Mouse (Mus musculus) NIH3T3 (cell line): ENCODE results near the gene Slc9a3r1.

Experiments
- DNase-seq: peaks from one replicate; pipeline ENCODE4 v3.0.0-alpha.2; 2012; ENCODE audit warnings: low read depth

The Slc9a3r1 gene

GRCm38 (mm10) chr11:115188539-115189231 is 25.5 kb downstream of the Slc9a3r1 start:
- DNase-seq, result peak; percentile 51

- no peak for DNase-seq
These were observed 26.2 kb downstream of the Slc9a3r1 start for GRCm38 (mm10) chr11:115189304-115189703.

GRCm38 (mm10) chr11:115192180-115192579 is 29.0 kb downstream of the Slc9a3r1 start:
- DNase-seq, result peak; percentile 31

DNA sequence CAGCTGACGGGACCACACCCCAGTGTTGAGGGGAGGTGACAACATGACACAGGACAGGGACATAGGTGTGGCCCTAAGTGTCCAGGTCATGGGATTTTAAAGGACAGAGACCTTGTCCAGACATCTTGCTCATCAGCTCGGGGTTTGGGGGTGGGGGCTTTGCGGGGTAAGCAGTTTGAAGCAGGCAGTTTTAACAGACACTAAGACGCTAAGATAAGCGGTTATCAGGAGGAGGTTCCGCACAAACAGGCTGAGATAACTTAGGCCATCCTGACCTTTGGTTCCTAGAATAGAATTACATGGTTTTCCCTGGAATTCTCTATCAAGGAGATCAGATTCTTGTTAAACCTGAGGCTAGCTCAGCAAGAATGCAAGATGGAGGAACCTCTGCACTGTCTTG is 31.6 kb downstream of the Slc9a3r1 start:
- no peak for DNase-seq

DNA sequence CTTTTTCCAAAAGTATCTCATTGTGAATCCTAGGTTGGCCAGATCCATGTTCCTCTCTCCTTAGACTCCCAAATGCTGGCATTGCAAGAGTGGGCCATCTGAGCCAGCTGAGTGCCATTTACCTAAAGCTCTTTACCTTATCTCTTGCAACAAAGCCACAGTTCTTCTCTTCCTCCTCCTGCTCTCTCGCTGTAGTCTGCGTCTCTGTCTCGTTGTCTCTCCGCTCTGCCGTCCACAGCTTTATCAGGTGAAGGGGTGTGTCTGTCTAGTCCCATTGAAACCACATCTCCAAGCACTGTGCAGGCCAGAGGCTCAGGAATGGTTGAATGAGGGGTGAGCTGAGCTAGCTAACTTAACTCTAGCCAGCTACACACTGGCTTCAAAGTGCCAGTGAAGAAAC is 32.8 kb downstream of the Slc9a3r1 start:
- no peak for DNase-seq

- no peak for DNase-seq
These were observed 34.4 kb downstream of the Slc9a3r1 start for GRCm38 (mm10) chr11:115197558-115197957.

- no peak for DNase-seq
These were observed 35.8 kb downstream of the Slc9a3r1 start for GRCm38 (mm10) chr11:115198932-115199384.

GRCm38 (mm10) chr11:115200520-115200919 is 37.4 kb downstream of the Slc9a3r1 start:
- DNase-seq, result no peak

GRCm38 (mm10) chr11:115202316-115202715 is 39.2 kb downstream of the Slc9a3r1 start:
- peak; percentile 86 for DNase-seq

DNA sequence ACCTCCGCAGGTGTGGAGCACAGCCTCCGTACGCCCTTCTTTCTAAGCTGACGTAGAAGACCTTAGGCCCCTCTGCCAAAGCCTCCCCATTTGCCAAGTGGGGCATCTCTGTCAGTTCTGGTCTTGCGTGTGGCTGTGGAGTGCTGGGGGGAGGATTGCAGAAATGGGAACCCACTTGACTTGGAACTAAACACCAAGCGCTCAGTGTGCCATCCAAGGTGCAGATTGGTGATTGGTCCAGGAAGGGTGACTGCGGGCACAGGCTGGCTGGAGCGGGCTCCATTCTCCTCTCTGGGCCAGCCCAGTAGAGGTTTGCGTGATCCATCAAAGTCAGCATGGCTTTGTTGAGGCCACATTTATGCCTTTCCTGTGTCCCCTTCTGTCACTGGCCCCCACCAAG is 39.6 kb downstream of the Slc9a3r1 start:
- DNase-seq, result no peak

DNA sequence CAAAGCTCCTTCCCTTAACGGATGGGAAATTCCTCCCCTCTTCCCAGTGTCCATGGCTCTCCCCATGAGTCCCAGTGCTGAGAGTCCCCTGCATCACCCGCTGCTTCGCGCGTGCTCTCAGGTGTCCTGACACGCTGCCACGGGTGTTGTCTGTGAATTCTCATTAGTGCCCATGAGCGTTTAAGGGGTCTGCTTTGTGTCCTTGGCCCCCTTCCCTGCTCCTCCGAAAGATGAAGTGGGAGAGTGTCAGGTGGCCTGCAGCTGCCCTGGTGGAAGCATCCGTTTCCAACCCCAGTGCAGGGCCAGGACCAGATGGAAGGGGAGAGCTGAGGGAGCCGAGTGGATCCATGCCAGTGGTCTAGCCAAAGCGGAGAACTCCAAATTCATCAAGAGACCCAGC is 45.0 kb downstream of the Slc9a3r1 start:
- no peak for DNase-seq

DNA sequence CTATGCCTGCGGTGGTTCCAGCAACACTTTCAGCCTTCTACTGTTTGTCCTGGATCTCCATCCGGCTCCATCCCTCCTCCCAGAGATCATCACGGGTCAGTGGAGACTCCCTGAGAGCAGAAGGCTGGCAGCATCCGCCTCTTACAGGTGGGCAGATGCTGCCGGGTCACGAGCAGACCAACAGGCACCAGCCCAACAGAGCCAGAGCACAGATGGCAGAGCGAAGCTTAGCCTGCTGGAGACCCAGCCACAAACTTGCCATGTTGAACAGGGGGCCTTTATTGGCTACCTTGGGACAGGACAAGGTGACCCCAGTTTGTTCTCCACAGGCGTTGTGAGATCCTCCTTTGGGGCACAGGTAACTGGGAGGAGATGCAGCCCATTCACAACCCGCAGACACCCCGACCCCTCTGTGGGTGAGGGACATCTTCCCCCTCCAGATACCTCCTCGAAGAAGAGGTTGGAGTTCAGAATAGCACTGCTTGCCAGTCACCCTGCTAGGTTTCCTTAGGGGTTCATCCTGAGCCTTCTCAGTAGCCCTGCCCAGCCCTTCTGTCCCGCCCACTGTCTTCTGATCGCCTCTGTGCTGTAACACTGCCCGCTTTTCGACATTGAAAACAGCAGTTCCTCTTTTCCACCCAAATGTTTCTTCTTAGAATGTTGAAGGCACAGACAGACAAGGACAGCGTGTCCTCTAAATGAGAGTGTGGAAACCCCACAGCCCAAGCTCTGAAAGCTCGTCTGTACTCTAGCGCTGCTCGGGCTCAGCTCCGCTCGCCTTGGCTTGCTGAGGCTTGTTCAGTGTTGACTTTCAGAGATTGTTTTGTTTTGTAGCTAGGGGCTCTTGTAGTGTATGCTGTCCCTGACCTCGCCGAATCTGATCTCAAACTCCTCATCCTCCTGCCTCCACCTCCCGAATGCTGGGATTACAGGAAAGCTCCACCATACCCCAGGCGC is 45.9 kb downstream of the Slc9a3r1 start:
- DNase-seq, result no peak

GRCm38 (mm10) chr11:115209958-115210357 is 46.8 kb downstream of the Slc9a3r1 start:
- no peak for DNase-seq

GRCm38 (mm10) chr11:115212116-115212515 is 49.0 kb downstream of the Slc9a3r1 start:
- no peak for DNase-seq

GRCm38 (mm10) chr11:115215123-115215522 is 52.0 kb downstream of the Slc9a3r1 start:
- DNase-seq, result no peak

GRCm38 (mm10) chr11:115217439-115218410 is 54.6 kb downstream of the Slc9a3r1 start:
- peak; percentile 38 for DNase-seq

DNA sequence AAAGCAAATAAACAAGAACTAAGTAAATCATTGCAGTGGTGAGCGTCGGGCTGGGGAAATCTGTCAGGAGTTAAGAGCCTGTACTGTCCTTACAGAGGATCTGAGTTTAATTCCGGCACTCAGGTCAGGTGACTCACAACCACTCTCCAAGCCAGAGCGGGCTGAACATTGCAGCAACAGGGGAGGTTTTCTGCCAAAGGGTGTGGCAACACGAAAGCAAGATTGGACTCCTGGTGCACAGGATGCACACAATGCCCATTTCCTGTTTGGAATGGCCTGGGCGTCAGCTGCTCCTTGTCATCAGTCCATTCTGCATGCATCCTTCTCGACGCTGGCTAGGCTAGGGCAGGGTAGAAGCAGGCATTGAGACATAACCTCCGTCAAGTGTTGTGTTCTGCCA is 56.1 kb downstream of the Slc9a3r1 start:
- peak; percentile 84 for DNase-seq

- no peak for DNase-seq
These were observed 56.5 kb downstream of the Slc9a3r1 start for GRCm38 (mm10) chr11:115219685-115220084.

DNA sequence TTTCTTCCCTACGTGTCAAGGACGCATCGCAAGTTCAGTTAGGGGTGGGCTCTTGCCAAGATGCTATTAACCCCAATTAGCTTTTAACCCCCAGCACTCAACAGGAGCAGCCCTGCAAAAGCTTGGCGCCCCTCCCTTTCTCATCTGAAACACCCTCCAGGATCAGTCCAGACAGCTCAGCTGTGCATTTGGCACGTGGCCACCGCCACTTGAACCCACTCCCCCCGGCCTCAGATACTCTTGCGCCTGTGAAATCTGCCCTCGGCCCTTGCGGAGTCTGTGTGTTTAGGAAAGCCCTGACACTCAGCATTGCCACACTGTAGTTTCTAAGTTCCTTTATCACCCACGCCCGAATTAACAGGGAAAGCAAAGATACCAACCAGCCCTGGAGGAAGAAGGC is 58.9 kb downstream of the Slc9a3r1 start:
- DNase-seq, result peak; percentile 23

- DNase-seq, result no peak
These were observed 59.4 kb downstream of the Slc9a3r1 start for GRCm38 (mm10) chr11:115222570-115222969.

GRCm38 (mm10) chr11:115223451-115223850 is 60.3 kb downstream of the Slc9a3r1 start:
- DNase-seq, result no peak

DNA sequence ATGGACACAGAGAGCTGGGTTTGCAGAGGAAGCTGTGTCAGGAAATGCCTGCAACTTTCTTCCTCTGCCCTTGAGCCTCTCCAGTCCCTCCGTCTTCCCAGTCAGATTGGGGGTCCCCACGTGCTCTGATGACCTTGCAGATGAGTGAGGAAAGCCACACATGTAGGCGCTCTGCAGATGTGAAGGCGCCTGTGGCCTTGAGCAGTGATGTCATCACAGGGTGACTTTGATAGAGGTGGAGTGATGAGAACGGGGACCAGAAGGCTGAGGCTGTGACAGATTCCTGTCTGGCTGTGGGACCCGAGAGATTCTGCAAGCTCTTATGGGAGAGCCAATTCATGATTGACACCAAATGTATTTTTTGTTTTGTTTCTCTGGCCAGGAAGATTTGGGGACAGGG is 60.7 kb downstream of the Slc9a3r1 start:
- DNase-seq, result no peak
